Mouse (Mus musculus) adrenal gland, postnatal 14 days (tissue): ENCODE measurements at regions not wholly inside any gene's neighbourhood (a gene's known extent, or its start where the extent isn't known, plus 50 kb on each side); places are given as distances from the start of the nearest gene placed in this dataset.

ENCODE experiments used
- DNase-seq: peaks from one replicate; pipeline ENCODE4 v3.0.0; 2021; ENCODE audit warnings: mixed read lengths

DNA sequence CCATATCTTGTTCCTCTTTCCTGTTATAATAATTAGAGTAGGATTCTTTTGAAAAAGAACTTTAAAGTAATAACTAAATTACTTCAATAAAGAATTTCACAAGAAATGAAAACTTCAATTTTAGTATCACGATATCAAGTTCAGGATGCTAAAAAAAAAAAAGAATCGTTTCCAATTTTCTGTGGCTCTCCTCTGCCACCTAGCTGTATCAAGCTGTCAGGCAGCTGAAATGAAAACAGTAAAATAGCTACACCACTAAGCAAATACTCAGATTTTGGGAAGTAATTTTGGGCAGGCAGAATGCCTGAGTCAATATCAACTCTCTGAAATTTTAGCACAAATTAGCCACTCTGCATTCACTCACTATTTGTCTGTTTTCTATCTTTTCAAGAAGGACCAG, 694.5 kb upstream of the Arrdc3 start:
- no peak for DNase-seq

DNA sequence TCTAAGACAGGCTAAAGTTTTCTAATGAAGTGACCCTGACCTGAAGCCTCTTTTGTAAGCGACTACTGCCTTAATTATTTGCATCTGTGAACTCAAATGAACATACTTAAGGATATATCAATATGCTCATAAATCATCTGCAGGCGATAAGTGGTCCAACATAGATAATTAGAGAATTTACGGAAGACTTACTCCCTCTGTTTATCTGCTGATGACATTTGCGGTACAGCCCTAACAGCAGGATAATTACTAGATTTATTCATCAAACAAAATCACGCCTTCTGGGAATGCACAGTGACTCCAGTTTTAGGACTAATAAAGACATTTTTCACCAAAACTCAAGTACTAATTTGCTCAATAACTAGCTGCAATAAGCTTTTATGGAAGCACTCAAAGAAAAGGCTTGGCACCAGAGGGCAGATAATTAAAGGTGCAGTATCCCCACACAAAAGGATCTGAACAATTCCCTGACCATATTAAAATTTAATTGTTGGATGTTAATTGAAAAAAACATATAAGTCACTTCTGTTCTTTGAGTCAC, 688.0 kb upstream of the Arrdc3 start:
- no peak for DNase-seq

DNA sequence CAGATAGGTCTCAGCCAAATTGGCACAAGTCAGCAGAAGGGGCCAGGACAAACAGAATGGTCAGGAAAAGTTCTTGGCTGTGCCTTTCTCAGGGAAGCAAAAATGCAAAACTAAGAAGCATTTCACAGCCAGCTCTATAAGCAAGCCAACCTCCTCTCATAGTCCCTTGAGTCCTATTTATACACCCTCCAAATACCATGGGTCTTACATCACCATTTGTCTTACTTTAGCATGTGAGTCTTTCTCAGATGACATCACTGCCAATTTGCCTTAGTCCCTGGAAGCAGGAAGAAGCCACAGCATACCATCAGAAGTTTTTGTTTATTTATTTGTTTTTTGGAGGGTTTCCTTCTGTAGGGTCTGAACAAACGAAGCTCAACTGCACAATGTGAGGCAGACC, 659.1 kb upstream of the Arrdc3 start:
- DNase-seq = no peak

DNA sequence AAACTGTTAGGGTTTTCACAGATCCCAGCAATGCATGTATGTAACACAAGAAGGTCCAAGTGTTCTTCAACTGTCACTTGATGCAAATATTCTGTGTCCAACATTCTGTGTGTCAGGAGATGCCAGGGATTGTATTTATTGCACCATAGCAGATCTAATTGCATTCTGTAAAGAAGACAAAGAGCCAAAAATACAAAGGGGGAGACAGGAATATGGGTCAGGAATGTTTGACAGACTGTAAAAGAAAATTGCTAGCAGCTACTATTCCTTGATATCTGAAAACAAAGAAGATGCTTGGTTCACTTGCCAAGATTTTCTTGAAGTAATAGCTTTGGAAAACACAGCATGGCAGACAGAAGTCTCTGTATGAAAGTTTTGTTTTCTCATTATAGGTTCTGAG, 651.8 kb upstream of the Arrdc3 start:
- DNase-seq = no peak

DNA sequence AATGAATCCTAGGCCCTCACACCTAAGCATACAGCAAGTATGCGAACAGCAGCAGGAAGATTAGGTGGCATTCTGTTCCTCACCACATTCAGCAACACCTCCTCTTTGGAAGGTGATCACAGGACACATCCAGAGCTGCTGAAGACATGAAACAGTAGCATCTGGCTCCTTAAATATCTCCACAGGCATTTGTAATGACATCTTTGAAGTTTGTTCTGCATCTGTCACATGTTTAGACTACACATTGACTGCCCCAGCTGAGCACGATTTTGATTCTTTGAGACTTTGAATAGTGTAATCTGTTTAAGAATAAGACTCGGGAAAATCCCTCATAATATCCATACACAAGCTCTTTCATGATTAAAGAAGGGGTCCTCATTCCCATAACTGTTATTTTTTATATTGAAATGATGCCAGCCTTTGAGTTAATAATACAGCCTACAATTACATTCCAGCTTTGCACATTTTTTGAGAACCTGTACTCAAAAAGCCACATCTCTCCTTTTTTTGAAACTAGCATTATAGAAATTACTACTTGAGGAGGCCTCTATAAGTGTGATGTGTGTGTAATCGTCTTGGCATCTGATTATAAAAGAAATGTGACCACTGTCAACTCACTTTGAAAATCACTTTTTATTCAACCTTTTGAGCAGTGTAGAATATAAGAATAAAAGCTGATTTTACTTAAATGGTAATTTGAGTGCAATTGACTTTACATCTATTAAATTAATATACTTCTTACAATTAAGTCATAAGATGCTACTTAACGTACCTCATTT, 647.7 kb upstream of the Arrdc3 start:
- no peak for DNase-seq

DNA sequence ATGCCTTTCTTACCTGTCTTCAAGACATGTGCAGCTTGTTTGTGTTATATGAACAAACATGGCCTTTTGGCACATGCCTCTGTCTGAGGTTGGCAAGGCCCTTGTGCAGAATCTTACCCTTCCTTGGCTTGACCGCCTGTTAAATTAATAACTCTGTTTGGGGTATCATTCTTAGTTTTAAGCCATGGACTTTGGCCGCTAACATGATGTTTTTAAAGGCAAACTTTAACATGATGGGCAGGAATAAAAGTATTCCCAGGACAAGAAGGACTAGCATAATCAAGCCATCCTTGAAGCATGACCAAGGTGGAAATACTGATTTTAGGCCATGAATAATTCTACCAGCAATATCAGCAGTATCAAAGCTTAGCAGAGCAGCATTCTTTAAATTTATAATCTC, 620.4 kb upstream of the Arrdc3 start:
- DNase-seq = no peak

DNA sequence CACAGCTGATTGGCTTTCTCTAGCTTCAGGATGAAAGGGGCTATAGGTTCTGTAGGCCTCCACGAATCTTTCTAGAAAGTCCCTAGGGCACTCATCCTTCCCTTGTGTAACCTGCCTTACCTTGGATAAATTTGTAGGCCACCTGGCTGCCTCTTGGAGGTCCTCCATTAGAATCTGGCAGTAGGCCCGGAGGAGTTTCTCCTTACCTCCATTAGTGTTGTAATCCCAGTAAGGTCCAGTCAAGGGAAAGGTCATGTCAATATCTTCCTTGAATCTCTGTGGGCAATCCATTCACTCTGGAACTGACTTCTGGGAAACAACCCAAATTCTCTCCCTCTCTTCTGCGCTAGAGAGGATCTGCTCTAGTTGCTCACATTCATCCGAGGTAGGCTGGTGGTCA, 616.1 kb upstream of the Arrdc3 start:
- DNase-seq = no peak

DNA sequence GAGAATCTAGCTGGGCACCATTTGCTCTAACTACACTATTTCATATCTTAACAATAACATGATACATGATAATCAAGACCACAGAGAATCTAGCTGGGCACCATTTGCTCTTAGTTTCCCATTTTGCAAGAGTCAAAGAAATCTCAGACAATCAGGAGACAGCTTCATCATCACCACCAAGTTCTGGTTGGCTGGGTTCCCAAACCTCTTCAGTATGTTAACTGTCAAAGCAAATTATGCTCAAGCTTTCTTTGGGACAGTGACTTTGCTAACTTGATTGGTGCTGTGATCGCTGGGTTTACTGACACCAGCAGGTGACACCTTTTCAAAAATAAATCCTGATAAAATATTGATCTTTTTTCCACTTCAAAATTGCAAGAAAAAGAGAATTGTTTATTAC, 609.2 kb upstream of the Arrdc3 start:
- DNase-seq = no peak

DNA sequence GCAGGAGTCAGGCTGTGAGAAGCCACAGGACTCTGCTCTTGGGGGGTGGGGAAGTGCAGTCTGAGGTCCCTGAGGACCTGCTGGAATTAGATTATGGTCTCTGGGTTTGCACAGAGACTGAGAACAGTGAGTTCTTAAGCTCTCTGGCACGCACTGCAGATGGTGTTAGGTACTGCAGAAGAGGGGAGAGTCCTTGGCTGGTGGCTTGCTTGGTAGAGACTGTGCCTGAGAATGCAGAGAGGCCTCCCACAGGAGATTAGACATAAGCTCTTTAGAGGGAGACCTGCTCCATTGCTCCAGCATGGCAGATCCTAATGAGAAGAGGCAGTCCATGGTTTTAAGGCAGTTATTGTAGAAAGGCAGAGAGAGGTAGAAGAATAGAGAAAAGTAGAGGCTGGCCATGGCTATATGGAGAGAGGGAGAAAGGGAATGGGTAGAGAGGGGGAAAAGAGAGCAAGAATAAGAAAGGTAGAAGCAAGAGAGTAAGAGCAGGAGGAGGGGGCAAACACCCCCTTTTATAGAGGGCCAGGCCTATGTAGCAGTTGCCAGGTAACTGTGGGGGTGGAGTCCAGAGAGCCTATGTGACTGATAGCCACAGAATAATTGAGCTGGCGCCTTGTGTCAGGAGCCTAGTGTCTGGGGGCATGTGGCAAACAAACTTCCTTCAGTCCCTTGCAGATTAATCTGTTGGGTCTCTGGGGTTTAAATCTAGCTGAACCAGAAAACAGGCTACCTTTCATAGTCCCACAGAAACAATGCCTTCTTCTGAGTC, 591.3 kb upstream of the Arrdc3 start:
- no peak for DNase-seq

DNA sequence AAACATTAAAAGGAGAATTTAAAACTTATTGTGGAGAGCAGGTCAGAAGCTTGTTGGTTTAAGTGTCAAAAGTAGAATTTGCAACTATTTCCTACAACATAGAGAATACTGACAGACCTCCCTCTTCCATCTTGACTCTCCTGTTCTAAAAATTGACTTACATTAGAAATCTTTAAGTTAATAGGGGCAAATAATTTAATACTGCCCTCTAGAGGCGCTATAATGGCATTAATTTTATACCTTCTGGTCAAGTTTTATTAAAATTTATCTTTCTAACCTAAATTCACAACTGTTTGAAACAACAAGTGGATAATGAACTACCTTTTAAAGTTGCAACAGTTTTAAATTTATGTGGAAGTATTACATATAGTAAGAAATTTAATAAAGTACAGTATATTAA, 587.5 kb upstream of the Arrdc3 start:
- no peak for DNase-seq

DNA sequence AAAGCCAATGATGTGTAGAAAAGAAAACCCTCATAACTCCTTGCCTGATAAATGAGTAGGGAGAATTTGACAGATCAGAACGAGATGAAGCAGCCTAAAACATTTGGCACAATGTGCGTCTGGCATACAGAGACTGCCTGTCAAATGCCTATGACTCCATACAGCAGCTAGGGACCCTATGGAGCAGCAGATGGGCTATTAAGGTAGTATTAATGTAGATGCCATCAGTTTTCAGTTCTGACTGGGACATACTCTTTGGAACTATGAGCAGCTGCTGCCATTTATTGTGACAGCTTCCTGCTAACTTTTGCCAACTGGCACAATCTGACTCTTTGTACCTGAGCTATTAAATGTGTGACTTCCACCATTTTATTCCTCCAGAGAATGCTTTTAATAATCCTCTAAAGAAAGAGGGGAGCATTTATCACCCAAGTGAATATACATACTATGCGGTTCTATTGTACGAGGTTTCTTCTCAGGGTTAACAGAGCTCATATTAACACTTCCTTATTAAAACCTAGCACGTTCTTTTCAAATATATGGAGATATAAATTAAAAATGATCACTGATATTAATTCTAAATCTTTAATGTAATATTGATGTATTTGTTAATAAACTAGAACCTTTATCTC, 549.0 kb upstream of the Arrdc3 start:
- DNase-seq = no peak

DNA sequence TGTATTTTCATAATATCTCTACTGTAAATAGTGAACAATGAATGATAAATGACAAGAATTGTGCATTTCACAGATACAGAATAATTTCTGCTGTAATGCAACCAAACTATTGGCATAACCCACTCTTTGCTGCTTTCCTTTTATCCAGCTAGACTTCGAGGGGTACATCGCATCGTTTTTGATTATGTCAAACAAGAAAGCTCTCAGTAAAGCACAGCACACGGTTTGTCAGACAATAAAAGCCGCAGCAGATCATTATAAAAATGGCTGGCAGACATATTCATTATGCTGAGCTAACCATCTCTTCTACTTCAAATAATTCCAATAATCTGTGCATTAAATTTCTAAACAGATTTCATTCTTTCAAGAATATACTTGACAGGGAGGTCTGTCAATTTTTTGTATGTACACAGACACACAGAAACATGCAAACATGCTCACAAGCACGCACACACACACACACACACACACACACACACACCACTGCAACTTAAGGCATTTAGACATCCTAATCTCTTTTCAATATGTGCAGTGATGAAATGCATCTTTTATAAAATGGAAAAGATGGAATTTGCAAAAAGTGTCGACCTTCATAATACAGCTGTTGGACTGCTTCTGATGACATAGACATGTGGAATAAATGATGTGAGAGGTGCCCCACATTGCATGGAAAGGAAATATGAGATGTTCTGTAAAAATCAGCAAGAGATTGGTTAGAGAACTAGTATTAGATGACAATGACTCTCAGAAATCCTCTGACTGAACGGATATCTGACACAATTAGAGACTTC, 548.1 kb upstream of the Arrdc3 start:
- no peak for DNase-seq

DNA sequence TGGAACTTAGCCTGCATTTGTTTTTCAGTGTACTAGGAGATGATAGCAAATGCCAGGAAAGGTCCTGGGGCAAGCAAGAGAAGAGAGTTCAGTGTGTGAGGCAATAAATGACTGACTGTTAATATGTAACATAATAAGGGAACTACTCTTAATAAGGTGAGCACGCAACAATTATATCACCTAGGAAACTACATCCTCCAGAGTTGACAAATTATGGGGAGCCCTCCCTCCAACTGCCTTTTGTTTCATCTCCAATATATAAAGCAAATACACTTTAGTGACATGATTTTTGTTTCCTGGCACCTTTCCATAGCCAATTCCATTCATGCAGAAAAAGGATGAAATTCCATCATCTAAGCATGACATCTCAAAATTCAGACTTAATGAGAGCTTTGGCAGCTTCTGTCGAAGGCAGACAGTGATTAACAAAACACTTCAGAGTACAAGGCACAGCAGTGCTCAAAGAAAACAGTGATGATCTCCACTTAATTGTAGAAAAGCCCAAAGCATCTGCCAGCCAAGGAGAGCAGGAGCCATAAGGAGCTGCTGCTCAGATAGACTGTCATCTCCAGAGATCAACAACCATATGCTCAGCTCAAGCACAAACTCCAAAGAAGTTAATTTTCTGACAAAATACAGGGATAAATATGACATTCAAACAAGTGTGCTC, 536.1 kb upstream of the Arrdc3 start:
- DNase-seq = no peak

DNA sequence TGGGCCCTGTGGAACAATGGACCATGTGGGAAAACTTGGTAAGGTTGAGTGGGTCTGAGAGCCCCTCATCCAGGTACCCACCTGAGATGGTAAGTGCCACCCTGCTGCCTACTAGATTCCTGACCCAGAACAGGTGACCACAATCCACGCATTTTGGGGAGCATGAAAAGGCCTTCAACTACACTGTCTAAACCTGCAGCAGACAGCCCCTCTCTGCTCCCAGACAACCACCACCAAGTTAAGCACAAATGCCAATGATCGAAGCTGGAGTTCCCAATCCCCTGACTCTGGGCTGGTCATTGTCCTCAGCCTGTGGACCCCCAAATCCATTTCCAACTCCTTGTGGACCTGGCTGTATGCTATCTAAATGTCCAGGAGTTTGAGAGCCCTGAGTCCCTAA, 517.2 kb upstream of the Arrdc3 start:
- no peak for DNase-seq

DNA sequence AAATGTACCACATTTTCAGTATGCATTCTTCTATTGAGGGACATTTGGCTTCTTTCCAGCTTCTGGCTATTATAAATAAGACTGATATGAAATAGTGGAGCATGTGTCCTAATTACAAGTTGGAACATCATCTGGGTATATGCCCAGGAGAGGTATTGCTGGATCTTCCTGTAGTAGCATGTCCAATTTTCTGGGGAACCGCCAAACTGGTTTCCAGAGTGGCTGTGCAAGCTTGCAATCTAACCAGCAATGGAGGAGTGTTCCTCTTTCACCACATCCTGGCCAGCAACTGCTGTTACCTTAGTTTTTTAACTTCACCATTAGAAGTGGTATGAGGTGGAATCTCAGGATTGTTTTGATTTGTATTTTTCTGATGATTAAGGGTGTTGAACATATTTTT, 512.7 kb upstream of the Arrdc3 start:
- DNase-seq = no peak

DNA sequence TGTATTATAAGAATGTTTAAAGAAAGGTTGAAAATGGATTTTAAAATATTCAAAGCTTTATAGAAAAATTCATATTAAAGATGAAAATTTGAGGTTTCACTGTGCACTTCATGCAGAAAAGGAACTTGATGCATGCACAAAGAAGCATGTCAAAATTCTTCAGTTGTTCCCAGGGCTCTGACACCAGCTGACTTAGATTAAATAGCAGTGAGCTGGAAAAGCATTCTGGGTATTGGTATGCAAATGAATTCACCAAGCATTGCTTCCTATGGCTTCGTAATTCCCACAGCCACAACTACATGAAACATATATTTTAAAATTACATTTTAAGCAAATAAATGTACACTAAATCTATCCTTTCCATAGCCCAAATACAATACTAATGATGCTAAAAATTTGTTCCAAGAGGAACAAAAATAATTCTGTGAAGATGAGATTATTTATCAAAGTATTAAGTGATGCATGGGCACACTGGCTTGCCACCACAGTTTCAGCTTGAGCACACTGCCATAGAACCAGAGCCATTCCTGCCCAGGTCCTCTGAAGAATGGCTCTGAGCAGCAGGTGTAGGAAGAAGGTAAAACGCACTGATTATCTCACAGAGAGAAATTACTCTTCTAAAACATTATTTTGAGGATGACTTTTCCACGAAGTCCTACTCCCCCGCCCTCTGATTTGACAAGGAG, 501.8 kb upstream of the Arrdc3 start:
- DNase-seq = no peak

DNA sequence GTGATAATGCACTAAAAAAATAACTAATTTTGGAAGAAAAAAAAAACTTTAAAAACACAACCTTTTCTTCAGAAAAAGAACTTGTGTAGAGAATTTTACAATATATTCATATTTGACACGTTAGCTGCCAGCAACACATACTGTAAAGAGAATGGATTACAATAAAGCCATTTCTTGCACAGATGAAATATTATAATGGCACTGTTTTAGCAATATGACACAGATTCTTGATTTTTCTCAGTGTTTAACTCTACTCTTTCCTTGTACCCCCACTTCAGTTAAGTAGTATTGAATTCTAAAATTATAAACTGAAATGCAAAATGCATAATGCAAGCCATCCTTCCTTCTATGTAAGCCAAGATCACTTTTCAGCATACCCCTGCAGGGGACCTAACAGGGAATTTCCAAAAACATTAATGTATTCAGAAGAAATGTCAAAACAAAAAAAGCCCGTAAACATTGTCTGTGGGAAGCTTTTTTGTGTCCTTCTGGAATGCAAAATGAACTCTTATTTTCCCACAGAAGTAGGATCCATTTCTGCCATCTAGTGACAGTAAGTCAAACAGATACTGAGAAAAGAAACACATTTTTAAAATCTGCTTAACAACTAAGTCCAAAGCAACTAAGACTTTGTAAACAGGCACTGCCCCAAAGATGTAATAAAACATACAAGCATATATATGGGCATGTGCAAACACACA, 501.1 kb upstream of the Arrdc3 start:
- no peak for DNase-seq

DNA sequence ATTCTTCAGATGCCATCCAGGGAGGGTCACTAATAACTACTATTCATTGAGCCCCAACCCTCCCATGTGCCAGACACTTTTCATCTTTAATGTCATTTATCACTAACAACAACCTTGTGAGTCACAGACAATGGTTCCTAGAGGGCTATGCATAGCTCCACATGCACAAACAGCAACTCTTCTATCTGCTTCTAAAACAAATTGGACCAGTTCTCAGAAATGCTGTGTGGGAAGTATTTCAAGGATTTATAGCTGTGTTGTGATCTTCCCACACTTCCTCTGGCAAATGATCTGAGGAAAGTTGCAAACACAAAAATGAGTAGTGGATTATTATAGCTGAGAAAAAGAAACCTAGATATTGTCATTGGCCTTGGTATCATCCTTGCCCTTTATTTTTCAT, 474.3 kb upstream of the Arrdc3 start:
- DNase-seq = peak; percentile 13

DNA sequence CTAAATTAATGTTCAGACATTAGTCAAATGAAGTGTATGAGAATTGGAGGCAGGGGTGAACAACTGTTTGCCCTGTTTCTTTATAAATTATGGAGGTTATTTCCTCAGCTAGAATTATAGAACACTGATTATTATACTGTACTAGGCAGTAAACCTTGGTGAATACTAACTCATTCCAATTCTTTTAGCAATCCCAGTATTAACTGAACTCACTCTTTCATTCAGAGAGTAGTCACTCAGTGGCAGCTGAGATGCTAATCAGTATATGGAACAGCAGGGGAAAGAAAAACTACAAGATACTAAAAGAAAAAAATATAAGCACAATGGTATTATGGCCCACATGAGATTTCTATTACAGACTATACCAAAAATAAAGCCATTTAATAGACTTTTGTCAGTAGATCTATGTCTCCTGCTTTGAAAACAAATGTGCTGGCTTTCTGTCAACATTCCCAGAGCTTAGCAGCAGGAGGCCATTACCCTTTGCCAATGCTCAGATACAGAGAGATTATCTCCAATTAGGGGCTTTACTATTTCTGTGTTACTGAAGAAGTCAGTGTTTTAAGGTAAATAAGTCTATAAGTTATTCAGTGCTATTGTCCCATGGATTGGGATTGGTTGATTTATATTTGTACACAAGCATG, 473.3 kb upstream of the Arrdc3 start:
- no peak for DNase-seq
